Mouse (Mus musculus) E14TG2a.4 (cell line): ENCODE measurements around the gene Fiz1.

ENCODE experiments used
- CTCF ChIP-seq: conservative IDR thresholded peaks from 2 replicates; pipeline ENCODE4 v1.5.1; 2014; ENCODE audit warnings: low read length
- NANOG ChIP-seq: IDR thresholded peaks from 2 replicates; pipeline ENCODE4 v1.6.1; 2014; ENCODE audit warnings: borderline replicate concordance, low read length, mixed read lengths
- POU5F1 ChIP-seq: IDR thresholded peaks from 2 replicates; pipeline ENCODE4 v1.6.1; 2014; ENCODE audit warnings: low read length, borderline replicate concordance

DNA sequence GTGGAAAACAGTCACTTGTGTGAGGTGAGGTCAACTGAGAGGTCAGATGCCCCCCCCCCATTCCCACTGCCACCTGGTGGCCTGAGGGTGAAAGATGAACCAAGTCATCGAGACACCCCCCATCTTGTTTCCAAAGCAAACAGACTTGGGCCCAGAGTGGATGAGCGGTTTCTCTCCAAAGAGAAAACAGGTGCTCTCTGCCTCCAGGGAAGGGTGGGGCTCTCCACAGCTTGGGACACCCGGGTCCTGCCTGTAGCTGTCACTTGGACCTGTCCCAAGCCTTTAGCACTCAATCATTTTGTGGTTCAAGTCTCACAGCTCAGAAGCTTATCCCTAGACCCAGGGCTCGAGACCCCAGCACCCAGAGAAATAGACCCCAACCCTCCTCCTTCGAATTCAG is 51.0 kb downstream of the Fiz1 start:
- TF ChIP-seq CTCF (no peak), POU5F1 (no peak), NANOG (no peak)
